Mouse (Mus musculus) lung, postnatal 0 days (tissue): ENCODE measurements at regions not wholly inside any gene's neighbourhood (a gene's known extent, or its start where the extent isn't known, plus 50 kb on each side); places are given as distances from the start of the nearest gene placed in this dataset.

Source experiments
- ATAC-seq: fragments of 200-750 bp; cut with Nextera tagmentation; 2 replicates; pipeline ENCODE4 v1.8.0; 2017; ENCODE audit warnings: moderate library complexity
- DNase-seq: peaks from one replicate; pipeline ENCODE4 v3.0.0-alpha.2; 2016; ENCODE audit warnings: low spot score
- H3K27ac ChIP-seq: fragments of 300-500 bp; sonication (generic); 2 replicates; pipeline ENCODE4 v1.5.1; 2014; ENCODE audit warnings: antibody characterized with exemption, mild to moderate bottlenecking, low read length, mixed read lengths
- H3K27me3 ChIP-seq: fragments of 300-500 bp; sonication (generic); replicated peaks from 2 replicates; pipeline ENCODE4 v1.6.1; 2014; ENCODE audit warnings: low read length, mixed read lengths; ENCODE audit not compliant: insufficient read depth
- H3K36me3 ChIP-seq: fragments of 300-500 bp; sonication (generic); 2 replicates; pipeline ENCODE4 v1.6.1; 2014; ENCODE audit warnings: low read length, mixed read lengths; ENCODE audit not compliant: insufficient read depth
- H3K4me1 ChIP-seq: fragments of 300-500 bp; sonication (generic); 2 replicates; pipeline ENCODE4 v1.6.1; 2014; ENCODE audit warnings: antibody characterized with exemption, low read depth, low read length, mixed read lengths; ENCODE audit not compliant: insufficient read depth
- H3K4me2 ChIP-seq: fragments of 300-500 bp; sonication (generic); replicated peaks from 2 replicates; pipeline ENCODE4 v1.6.1; 2014; ENCODE audit warnings: low read depth, mild to moderate bottlenecking, low read length, moderate library complexity, mixed read lengths
- H3K4me3 ChIP-seq: fragments of 300-500 bp; sonication (generic); 2 replicates; pipeline ENCODE4 v1.5.1; 2014; ENCODE audit warnings: low read depth, low read length
- H3K9ac ChIP-seq: fragments of 300-500 bp; sonication (generic); replicated peaks from 2 replicates; pipeline ENCODE4 v1.6.1; 2014; ENCODE audit warnings: low read depth, mild to moderate bottlenecking
- H3K9me3 ChIP-seq: fragments of 300-500 bp; sonication (generic); 2 replicates; pipeline ENCODE4 v1.6.1; 2016; ENCODE audit warnings: low read length, mixed read lengths
- CTCF ChIP-seq: IDR thresholded peaks from 2 replicates; pipeline ENCODE4 v1.5.1; 2016; ENCODE audit warnings: antibody characterized with exemption, mild to moderate bottlenecking
- EP300 ChIP-seq: IDR thresholded peaks from 2 replicates; pipeline ENCODE4 v1.6.1; 2016; ENCODE audit warnings: antibody characterized with exemption, mild to moderate bottlenecking, control low read depth
- WGBS: fragments of 180-500 bp; shearing (Covaris S2); extraction: QIAGEN DNeasy Blood & Tissue Kit; methylation state at CpG from one replicate; pipeline ENCODE4 v1.1.7; 2014; 5-methylcytosine and 5-hydroxymethylcytosine counted together

DNA sequence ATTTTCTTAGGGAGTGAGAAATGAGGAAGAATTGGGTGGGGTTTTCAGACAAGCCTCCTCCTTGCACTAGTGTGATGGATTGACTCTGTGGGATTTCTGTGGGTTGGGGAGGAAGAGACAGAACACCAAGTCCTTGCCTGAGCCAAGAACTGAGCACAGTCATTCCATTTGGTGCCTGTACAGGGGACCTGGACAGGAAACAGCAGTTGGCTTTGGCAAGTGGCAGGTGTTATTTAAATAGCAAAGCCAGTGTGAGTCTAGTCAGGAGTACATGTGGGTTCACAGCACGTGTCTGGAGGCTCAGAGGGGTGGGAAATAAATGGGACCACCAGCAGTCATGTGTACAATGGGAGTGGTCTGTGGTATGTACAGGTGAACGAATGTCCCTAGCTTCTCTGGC is 341.0 kb upstream of the Auts2 start:
- 48% methylated on average over 2 of the region's 2 CpGs for WGBS
- Histone ChIP-seq H3K27ac (no peak overlapping the region), H3K4me2 (no peak overlapping the region), H3K27me3 (no peaks in the 10 kb centered on the region), H3K9ac (no peak overlapping the region), H3K9me3 (no peaks in the 10 kb centered on the region), H3K4me3 (no peak overlapping the region), H3K4me1 (no peaks in the 10 kb centered on the region), H3K36me3 (no peaks in the 10 kb centered on the region)
- no peak for TF ChIP-seq EP300
- no peak for TF ChIP-seq CTCF
- DNase-seq (no peak), ATAC-seq (no peak)

DNA sequence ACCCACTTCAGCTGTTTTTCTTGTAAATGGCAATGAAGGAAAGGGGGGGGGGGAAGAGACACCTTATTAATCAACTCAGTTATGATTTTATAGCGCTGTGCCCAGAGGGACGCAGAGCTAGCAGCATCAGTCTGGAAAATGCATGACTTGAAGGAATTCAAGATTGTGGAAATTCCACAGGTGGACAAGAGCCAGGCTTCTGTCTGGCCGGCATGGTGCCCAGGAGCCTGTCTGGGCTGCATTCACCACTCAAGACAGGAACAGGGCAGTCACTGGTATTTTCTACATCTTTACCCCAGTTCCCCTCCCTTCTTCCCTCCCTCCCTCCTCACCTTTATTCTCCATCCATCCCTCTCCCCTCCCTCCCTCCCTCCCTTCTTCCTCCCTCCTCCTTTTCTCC is 339.1 kb upstream of the Auts2 start:
- TF ChIP-seq EP300, result no peak
- no peak for TF ChIP-seq CTCF
- ATAC-seq, result no peak
- no peak for DNase-seq
- H3K4me3 ChIP-seq, result no peak overlapping the region
- H3K27ac ChIP-seq, result no peak overlapping the region
- no peaks in the 10 kb centered on the region for H3K4me1 ChIP-seq
- no peaks in the 10 kb centered on the region for H3K9me3 ChIP-seq
- no peaks in the 10 kb centered on the region for H3K36me3 ChIP-seq
- H3K4me2 ChIP-seq, result no peak overlapping the region
- no peaks in the 10 kb centered on the region for H3K27me3 ChIP-seq
- no peak overlapping the region for H3K9ac ChIP-seq
- 26% methylated on average over 3 of the region's 3 CpGs for WGBS

DNA sequence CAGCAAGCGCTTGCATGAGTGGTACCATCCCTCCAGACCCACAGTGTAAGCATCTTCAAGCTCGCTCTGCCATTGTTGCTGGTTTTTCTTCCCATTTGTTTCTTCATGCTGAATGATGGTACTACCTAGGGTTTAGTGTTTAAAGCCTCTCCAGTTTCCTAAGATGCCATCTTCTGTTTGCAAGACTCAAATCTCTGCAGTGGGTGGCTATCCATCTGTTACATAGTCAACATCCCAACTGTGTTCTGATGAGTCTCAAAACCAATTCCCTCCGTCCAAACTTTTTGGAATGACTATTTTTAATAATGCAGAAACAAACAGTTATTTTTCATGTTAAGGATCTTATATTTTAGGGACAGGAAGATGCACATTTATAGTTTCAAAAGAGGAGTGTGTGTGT is 338.0 kb upstream of the Auts2 start:
- ATAC-seq, result no peak
- Histone ChIP-seq H3K27me3 (no peaks in the 10 kb centered on the region), H3K9me3 (no peaks in the 10 kb centered on the region), H3K36me3 (no peaks in the 10 kb centered on the region), H3K9ac (no peak overlapping the region), H3K4me2 (no peak overlapping the region), H3K4me3 (no peak overlapping the region), H3K27ac (no peak overlapping the region), H3K4me1 (no peaks in the 10 kb centered on the region)
- 94% methylated on average over 3 of the region's 3 CpGs for WGBS
- TF ChIP-seq EP300 (no peak), CTCF (no peak)
- DNase-seq, result no peak

DNA sequence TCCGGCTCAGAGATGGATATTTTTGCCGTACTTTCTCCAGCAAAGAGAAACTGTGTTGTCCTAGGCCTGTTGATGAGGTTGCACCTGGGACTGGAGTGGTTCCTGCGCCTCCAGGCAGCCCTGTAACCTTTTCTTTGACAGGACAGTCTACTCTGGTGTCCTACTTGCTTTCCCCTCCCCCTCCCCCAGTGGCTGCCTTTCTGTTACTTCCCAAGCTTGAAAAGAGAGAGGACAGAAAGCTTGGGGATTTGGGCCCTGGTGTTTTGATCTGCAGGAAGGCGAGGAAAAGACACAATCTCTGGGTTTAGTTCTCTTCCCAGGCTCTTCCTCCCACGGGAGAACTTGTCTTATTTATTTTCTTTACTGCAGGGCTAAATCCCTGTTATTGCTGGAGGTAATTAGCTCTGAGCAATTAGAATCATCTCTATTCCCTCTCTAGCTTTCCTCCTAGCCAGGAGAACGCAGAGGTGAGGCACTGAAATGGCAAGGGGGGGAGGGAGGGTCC is 333.2 kb upstream of the Auts2 start:
- WGBS, result 39% methylated on average over 6 of the region's 6 CpGs
- Histone ChIP-seq H3K9me3 (no peaks in the 10 kb centered on the region), H3K27me3 (no peaks in the 10 kb centered on the region), H3K4me2 (no peak overlapping the region), H3K4me1 (no peaks in the 10 kb centered on the region), H3K9ac (no peak overlapping the region), H3K27ac (no peak overlapping the region), H3K4me3 (no peak overlapping the region), H3K36me3 (no peaks in the 10 kb centered on the region)
- ATAC-seq (no peak), DNase-seq (no peak)
- TF ChIP-seq EP300 (no peak), CTCF (no peak)

DNA sequence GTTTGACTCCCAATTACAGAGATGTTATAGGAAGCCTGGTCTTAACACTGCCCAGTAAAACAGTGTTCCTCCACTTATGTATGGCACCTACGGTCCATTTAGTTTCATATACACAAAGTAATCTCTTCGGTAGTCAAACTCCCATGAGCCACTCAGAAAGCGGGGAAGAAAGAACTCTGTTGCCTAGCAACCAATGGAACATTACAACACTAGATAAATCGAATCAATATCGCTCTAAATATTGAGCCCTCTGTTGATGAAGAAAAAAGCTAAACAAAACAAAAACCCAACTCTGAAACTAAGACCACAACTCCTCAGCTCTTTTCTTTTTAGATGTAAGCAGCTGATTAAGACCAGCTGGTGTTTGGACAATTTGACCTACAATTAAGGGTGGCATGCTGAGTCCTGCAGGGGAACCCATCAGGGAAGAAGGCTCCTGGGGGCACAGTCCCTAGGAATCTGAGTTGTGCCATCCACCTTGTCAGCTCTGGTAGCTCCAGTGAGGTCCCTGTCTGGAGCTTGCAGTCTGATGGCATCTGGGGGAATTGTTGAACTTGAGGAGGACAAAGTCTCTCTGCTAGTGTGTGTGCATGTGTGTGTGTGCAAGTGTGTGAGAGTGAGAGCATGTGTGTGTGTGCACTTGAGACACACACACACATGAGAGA is 315.8 kb upstream of the Auts2 start:
- no peaks in the 10 kb centered on the region for H3K36me3 ChIP-seq
- ATAC-seq (no peak), DNase-seq (no peak)
- no peaks in the 10 kb centered on the region for H3K4me1 ChIP-seq
- H3K4me3 ChIP-seq, result no peak overlapping the region
- no peaks in the 10 kb centered on the region for H3K9me3 ChIP-seq
- no peak overlapping the region for H3K27ac ChIP-seq
- WGBS, result 75% methylated on average over 5 of the region's 5 CpGs
- TF ChIP-seq CTCF, result no peak
- TF ChIP-seq EP300, result no peak
- no peak overlapping the region for H3K4me2 ChIP-seq
- H3K9ac ChIP-seq, result no peak overlapping the region
- H3K27me3 ChIP-seq, result no peaks in the 10 kb centered on the region

DNA sequence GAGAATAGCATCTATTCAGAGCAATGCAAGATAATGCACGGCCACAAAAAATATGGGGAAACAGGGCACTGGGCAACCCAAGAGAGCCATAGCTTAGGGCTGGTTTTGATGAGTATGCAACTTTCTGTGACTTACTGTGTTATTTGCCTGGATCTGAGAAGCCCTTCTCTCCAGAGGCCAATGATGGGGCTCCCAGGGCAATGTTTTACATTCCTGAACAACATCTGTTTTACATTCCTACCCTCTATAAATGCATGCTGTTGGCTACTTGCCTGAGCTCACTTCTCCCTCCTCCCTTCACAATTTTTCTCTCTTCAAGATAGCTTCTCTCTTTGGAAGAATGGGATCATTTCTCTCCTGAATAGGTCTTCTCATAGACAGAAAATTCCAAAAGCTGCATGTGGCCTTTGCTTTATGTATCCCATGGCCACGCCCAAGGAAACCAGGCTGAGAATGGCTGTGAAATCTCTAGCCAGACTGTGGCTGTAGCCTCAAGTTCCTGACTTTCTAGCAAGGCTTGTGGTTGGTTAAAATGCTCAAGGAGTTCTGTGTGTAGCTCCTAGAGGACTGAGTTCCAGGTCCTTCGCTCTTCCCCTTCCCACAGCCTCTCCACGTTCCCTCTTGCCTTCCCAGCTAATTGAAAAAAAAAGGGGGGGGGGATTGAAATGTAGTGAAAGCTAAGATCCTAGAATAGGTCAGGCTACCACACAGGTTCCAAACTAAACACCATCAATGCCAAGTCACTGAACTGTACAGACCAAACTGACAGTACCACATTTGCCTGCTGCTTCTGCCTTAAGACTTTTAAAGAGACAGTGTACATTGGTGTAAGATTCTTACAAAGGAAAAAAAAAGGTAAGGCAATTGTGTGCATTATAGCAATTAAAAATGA is 312.7 kb upstream of the Auts2 start:
- Histone ChIP-seq H3K9ac (no peak overlapping the region), H3K4me1 (no peaks in the 10 kb centered on the region), H3K36me3 (no peaks in the 10 kb centered on the region), H3K9me3 (no peaks in the 10 kb centered on the region), H3K27me3 (no peaks in the 10 kb centered on the region), H3K4me2 (no peak overlapping the region), H3K27ac (no peak overlapping the region), H3K4me3 (no peak overlapping the region)
- WGBS, result 64% methylated on average over 4 of the region's 4 CpGs
- no peak for DNase-seq
- TF ChIP-seq CTCF (no peak), EP300 (no peak)
- no peak for ATAC-seq
